Mouse (Mus musculus): Measurements from ENCODE around the gene Serhl.
A peak's percentile ranks its signal among the peaks of the same experiment; 100 is the strongest.
"Not testable (repeated sequence)": the region's sequence is repeated elsewhere in the genome, so short reads cannot be mapped to it uniquely, and the experiment has no call there.

Gene Serhl

GRCm38 (mm10) chr15:83085901-83086300 lies 3.4 kb upstream of the Serhl start:
- peak in 1 of 2 experiments; percentile 36 for DNase-seq

- no peak for DNase-seq
These were observed 2.5 kb upstream of the Serhl start for GRCm38 (mm10) chr15:83086636-83087328.

GRCm38 (mm10) chr15:83088495-83089428 lies 544 bp upstream of the Serhl start:
- DNase-seq, result no peak

DNA sequence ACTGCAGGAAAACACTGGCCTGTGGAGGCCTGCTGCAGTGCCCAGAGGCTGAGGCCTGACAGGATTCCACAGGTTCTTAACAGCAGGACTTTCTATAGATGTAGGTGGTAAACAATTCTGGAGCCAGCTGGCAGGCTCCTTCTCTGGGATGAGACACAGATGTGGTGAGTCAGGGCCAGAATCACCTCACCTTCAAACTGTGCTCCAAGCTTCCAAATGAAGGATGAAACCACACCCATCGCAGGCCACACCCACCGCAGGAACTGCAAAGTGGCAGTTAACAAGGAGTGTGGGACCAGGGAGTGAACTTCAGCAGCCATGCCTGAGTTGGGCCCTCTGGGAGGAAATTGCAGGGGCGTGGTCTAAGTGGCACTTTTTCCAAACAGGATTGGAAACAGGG lies 1.6 kb downstream of the Serhl start:
- DNase-seq, result no peak

DNA sequence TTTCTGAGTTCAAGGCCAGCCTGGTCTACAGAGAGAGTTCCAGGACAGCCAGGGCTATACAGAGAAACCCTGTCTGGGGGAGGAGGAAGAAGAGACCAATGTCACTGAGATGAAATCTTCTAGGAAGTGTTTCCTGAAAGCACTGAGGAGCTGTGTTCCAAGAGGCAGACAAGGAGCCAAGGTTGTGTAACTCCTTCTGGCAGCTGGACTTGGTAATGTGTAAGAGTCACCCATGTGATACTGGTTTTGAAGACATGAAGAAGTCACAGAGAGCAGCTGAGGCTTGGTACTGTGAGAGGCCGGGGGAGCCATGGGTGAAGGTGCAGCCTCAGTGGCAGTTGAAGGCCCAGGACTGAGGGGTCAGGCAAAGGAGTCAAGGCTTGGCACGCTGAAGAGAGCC lies 4.4 kb downstream of the Serhl start:
- DNase-seq, result peak; percentile 31 to 38

- DNase-seq, result no peak
These were observed 6.6 kb downstream of the Serhl start for GRCm38 (mm10) chr15:83095950-83096349.

GRCm38 (mm10) chr15:83099533-83100331 lies 10.4 kb downstream of the Serhl start:
- DNase-seq, result peak; percentile 96 to 97

- DNase-seq, result no peak
These were observed 11.0 kb downstream of the Serhl start for GRCm38 (mm10) chr15:83100332-83100662.

DNA sequence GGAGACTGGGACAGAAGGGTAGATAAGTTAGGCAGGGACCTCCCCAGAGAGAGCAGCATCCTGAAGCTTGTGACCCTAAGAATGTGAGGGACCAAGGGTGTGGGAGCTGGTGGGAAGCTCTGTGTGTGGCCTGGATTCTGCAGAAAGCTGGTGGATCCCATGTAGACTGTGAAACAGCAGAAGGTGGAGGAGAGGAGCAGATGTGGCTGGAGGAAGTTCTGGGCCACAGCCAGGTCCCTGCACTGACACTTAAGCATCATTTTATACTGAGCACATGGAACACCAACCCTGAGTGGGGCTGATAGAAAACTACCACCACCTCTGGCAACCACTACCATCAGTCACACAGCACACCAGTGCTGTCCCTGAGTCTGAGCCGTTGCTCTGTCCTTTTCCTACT lies 13.8 kb downstream of the Serhl start:
- DNase-seq, result no peak

GRCm38 (mm10) chr15:83106426-83106825 lies 17.1 kb downstream of the Serhl start:
- DNase-seq, result no peak

DNA sequence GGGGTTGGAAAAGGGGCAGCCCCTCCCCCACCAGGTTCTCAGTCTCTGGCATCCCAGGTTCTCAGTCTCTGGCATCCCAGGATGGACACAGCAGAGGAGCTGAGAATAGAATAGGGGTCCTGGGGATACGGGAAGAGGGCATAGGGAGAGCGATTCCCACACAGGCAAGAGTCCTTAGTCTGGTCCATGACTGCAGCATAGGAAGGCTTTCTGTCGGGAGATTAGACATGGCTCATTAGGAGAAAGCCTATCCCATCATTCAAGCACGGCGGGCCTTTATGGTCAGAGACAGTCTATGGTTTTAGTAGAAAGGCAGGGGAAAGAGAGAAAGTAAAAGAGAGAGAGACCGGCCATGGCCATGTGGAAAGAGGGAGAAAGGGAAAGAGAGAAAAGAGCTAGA lies 18.5 kb downstream of the Serhl start:
- no peak for DNase-seq

GRCm38 (mm10) chr15:83111290-83111689 lies 22.0 kb downstream of the Serhl start:
- DNase-seq, result no peak

DNA sequence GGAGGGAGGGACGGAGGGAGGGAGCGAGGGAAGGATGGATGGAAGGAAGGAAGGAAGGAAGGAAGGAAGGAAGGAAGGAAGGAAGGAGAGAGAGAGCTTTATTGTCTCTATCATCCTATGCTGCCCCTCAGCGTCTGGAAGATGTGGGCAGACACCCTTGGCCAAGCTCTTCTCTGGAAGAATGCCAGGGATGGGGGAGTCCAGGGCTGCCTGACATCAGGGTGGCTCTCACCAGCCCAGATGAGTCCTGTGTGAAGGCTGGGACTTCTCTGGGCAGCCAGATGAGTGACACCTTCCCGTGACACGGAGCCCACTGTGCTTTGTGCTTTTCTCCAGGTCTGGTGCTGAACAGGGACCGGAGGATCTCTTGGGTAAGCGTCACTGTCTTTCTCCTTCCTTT lies 22.6 kb downstream of the Serhl start:
- no peak for DNase-seq

DNA sequence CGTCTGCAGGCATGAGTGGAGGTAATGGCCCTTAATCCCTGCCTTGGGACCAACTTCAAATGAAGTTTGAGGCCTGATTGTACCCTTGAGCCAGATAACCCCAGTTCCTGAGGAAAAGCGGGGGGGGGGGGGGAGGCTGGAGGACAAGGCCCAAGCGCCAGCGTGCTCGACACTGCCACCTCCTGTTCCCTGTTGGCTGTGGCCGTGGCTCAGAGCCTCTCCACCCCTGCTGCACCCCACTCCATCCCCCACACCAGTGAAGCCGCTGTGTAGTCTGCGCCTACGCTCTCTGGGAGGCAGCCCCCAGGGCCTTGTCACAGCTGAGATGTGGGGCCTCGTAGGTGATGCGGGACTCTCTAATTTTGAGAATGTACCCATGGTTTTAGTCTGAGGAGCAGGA lies 23.6 kb downstream of the Serhl start:
- DNase-seq, result peak; percentile 59 to 70

- no peak for DNase-seq
These were observed 24.8 kb downstream of the Serhl start for GRCm38 (mm10) chr15:83114106-83114505.

GRCm38 (mm10) chr15:83115071-83115470 lies 25.8 kb downstream of the Serhl start:
- no peak for DNase-seq

DNA sequence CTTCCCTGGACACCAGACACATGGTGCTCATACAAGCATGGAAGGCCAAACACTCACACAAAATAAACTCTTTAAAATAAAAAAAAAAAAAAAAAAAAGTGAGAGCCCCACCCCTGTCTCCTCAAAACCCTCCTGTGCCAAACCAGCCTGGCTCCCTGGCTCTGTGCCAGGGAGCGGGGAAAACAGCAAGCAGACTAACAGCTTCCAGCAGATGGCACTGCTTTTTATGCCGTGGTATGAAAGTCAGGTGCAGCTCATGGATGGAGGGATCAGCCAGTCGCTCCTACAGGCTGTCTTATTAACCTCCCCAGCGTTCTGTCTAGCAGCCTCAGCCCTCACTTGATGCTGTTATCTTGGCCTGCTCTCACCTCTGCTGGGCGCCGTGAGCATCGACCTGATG lies 29.1 kb downstream of the Serhl start:
- DNase-seq, result peak in 1 of 2 experiments; percentile 25

GRCm38 (mm10) chr15:83121709-83122565 lies 32.6 kb downstream of the Serhl start:
- peak; percentile 31 to 48 for DNase-seq

DNA sequence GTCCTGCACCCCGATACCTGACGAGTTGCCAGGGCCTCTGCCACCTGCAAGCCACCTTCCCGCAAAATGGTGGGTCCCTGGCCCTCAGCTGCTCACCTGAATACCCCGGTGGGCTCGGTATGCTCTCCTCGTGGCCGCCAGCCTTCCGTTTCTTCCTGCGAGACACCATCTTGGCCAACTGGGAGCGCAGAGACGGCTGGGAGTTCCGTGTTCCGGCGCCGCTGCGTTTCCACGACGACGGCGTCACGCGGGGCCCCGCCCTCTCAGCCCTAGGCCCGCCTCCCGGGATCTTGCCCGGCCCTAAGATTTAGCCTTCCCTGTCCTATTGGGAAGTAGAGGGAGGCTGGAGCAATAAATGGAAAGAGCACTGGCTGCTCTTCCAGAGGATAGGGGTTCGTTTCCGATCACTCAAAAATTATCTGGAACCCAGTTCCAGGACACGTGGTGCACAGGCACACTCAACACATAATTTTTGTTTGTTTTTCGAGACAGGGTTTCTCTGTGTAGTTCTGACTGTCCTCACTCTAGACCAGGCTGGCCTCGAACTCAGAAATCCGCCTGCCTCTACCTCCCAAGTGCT lies 33.4 kb downstream of the Serhl start, which contains the start of gene Rrp7a:
Rrp7a (minus strand) TSS at position 236 of the 580 bp plus-strand sequence.
- DNase-seq, result peak; percentile 93 to 95

GRCm38 (mm10) chr15:83124625-83125024 lies 35.3 kb downstream of the Serhl start:
- DNase-seq, result no peak

- DNase-seq, result no peak
These were observed 37.3 kb downstream of the Serhl start for GRCm38 (mm10) chr15:83126582-83126981.

DNA sequence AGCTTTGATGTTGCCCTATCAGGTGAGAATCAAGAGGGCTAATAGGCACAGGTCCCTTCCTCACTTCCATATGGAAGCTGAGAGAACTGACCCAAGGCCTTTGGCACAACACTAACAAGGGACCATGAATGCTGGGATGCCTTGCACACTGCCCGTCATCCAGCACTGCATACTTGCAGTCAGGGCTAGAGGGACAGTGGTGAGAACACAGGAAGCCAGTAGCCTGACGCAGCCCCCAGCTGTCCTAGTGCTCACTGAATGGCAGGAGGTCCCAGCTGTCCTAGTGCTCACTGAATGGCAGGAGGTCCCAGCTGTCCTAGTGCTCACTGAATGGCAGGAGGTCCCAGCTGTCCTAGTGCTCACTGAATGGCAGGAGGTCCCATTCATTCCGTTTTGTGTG lies 37.7 kb downstream of the Serhl start:
- not testable (repeated sequence) for DNase-seq

All from lung, adult 18-20 months (tissue).